Mouse (Mus musculus) hindbrain, postnatal 0 days (tissue): ENCODE measurements at regions not wholly inside any gene's neighbourhood (a gene's known extent, or its start where the extent isn't known, plus 50 kb on each side); places are given as distances from the start of the nearest gene placed in this dataset.

Experiments used
- ATAC-seq: fragments of 200-750 bp; cut with Nextera tagmentation; 2 replicates; pipeline ENCODE4 v1.8.0; 2017; ENCODE audit warnings: mild to moderate bottlenecking, moderate TSS enrichment, moderate library complexity
- DNase-seq: peaks from one replicate; pipeline ENCODE4 v3.0.0-alpha.2; 2015; ENCODE audit warnings: low spot score
- H3K27ac ChIP-seq: fragments of 300-500 bp; sonication (generic); 2 replicates; pipeline ENCODE4 v1.5.1; 2014; ENCODE audit warnings: mild to moderate bottlenecking
- H3K27me3 ChIP-seq: fragments of 300-500 bp; sonication (generic); 2 replicates; pipeline ENCODE4 v1.6.1; 2014; ENCODE audit warnings: low read length, mixed read lengths; ENCODE audit not compliant: insufficient read depth
- H3K36me3 ChIP-seq: fragments of 300-500 bp; sonication (generic); 2 replicates; pipeline ENCODE4 v1.6.1; 2014; ENCODE audit warnings: low read length, mixed read lengths; ENCODE audit not compliant: insufficient read depth
- H3K4me1 ChIP-seq: fragments of 300-500 bp; sonication (generic); 2 replicates; pipeline ENCODE4 v1.6.1; 2014; ENCODE audit warnings: antibody characterized with exemption, low read length, mixed read lengths; ENCODE audit not compliant: insufficient read depth
- H3K4me2 ChIP-seq: fragments of 300-500 bp; sonication (generic); 2 replicates; pipeline ENCODE4 v1.6.1; 2014; ENCODE audit warnings: low read depth, mild to moderate bottlenecking, low read length, moderate library complexity, mixed read lengths
- H3K4me3 ChIP-seq: fragments of 300-500 bp; sonication (generic); 2 replicates; pipeline ENCODE4 v1.5.1; 2014; ENCODE audit warnings: low read length
- H3K9ac ChIP-seq: fragments of 300-500 bp; sonication (generic); replicated peaks from 2 replicates; pipeline ENCODE4 v1.6.1; 2014; ENCODE audit warnings: mild to moderate bottlenecking, low read length, moderate library complexity, mixed read lengths
- H3K9me3 ChIP-seq: fragments of 300-500 bp; sonication (generic); 2 replicates; pipeline ENCODE4 v1.6.1; 2016; ENCODE audit warnings: low read length, mixed read lengths
- CTCF ChIP-seq: IDR thresholded peaks from 2 replicates; pipeline ENCODE4 v1.5.1; 2016; ENCODE audit warnings: antibody characterized with exemption, control low read depth, low read depth
- WGBS: fragments of 180-500 bp; shearing (Covaris S2); extraction: QIAGEN DNeasy Blood & Tissue Kit; methylation state at CpG from one replicate; pipeline ENCODE4 v1.1.7; 2014; 5-methylcytosine and 5-hydroxymethylcytosine counted together

GRCm38 (mm10) chr7:67462591-67462990, 89.9 kb upstream of the Mef2a start:
- no peaks in the 10 kb centered on the region for H3K27me3 ChIP-seq
- H3K9me3 ChIP-seq, result no peaks in the 10 kb centered on the region
- 0 out of 2 replicates have a peak, but pooled peaks have one; percentile 15 for ATAC-seq
- no peak for TF ChIP-seq CTCF
- peak overlapping the region; percentile 45 for H3K27ac ChIP-seq
- H3K4me3 ChIP-seq, result no peak overlapping the region
- no peaks in the 10 kb centered on the region for H3K36me3 ChIP-seq
- DNase-seq, result no peak
- WGBS, result 30% methylated on average over 9 of the region's 9 CpGs
- H3K4me1 ChIP-seq, result peaks cover 4% of the 10 kb centered on the region; the same call in 1 of the 2 replicates
- H3K4me2 ChIP-seq, result no peak overlapping the region
- no peak overlapping the region for H3K9ac ChIP-seq

- no peak for TF ChIP-seq CTCF
- Histone ChIP-seq H3K4me2 (no peak overlapping the region), H3K9me3 (no peaks in the 10 kb centered on the region), H3K9ac (no peak overlapping the region), H3K27me3 (no peaks in the 10 kb centered on the region), H3K4me1 (peaks cover 4% of the 10 kb centered on the region; the same call in 1 of the 2 replicates), H3K4me3 (no peak overlapping the region), H3K27ac (peak overlapping the region; percentile 45; the same call in 1 of the 2 replicates), H3K36me3 (no peaks in the 10 kb centered on the region)
- ATAC-seq (peak; percentile 51; the same call in 1 of the 2 replicates), DNase-seq (peak; percentile 39)
- WGBS, result 79% methylated on average over 11 of the region's 11 CpGs
Observed at GRCm38 (mm10) chr7:67461333-67462255, 88.9 kb upstream of the Mef2a start.

- Histone ChIP-seq H3K36me3 (no peaks in the 10 kb centered on the region), H3K4me1 (peaks cover 4% of the 10 kb centered on the region; the same call in 1 of the 2 replicates), H3K27ac (no peak overlapping the region), H3K9ac (no peak overlapping the region), H3K27me3 (no peaks in the 10 kb centered on the region), H3K4me2 (no peak overlapping the region), H3K4me3 (no peak overlapping the region), H3K9me3 (no peaks in the 10 kb centered on the region)
- TF ChIP-seq CTCF, result no peak
- 66% methylated on average over 10 of the region's 10 CpGs for WGBS
- ATAC-seq (no peak), DNase-seq (no peak)
Observed at GRCm38 (mm10) chr7:67459810-67460209, 87.2 kb upstream of the Mef2a start.

GRCm38 (mm10) chr7:67459209-67459608, 86.6 kb upstream of the Mef2a start:
- H3K36me3 ChIP-seq, result no peaks in the 10 kb centered on the region
- no peak for ATAC-seq
- H3K9ac ChIP-seq, result no peak overlapping the region
- peaks cover 4% of the 10 kb centered on the region; the same call in 1 of the 2 replicates for H3K4me1 ChIP-seq
- H3K4me3 ChIP-seq, result no peak overlapping the region
- no peak for TF ChIP-seq CTCF
- no peaks in the 10 kb centered on the region for H3K27me3 ChIP-seq
- WGBS, result 95% methylated on average over 9 of the region's 9 CpGs
- H3K27ac ChIP-seq, result no peak overlapping the region
- H3K4me2 ChIP-seq, result no peak overlapping the region
- no peaks in the 10 kb centered on the region for H3K9me3 ChIP-seq
- no peak for DNase-seq

- TF ChIP-seq CTCF, result no peak
- DNase-seq, result no peak
- H3K4me3 ChIP-seq, result no peak overlapping the region
- no peak for ATAC-seq
- H3K4me1 ChIP-seq, result peaks cover 4% of the 10 kb centered on the region; the same call in 1 of the 2 replicates
- H3K27me3 ChIP-seq, result no peaks in the 10 kb centered on the region
- H3K27ac ChIP-seq, result no peak overlapping the region
- H3K36me3 ChIP-seq, result no peaks in the 10 kb centered on the region
- H3K9me3 ChIP-seq, result no peaks in the 10 kb centered on the region
- 90% methylated on average over 4 of the region's 4 CpGs for WGBS
- H3K4me2 ChIP-seq, result no peak overlapping the region
- H3K9ac ChIP-seq, result no peak overlapping the region
Observed at GRCm38 (mm10) chr7:67458640-67459039, 86.0 kb upstream of the Mef2a start.

GRCm38 (mm10) chr7:67457898-67458297, 85.2 kb upstream of the Mef2a start:
- no peak for ATAC-seq
- no peaks in the 10 kb centered on the region for H3K36me3 ChIP-seq
- no peak overlapping the region for H3K4me3 ChIP-seq
- no peak for DNase-seq
- H3K9me3 ChIP-seq, result no peaks in the 10 kb centered on the region
- no peaks in the 10 kb centered on the region for H3K27me3 ChIP-seq
- H3K4me2 ChIP-seq, result no peak overlapping the region
- WGBS, result 89% methylated on average over 1 of the region's 1 CpGs
- TF ChIP-seq CTCF, result no peak
- H3K27ac ChIP-seq, result no peak overlapping the region
- peaks cover 4% of the 10 kb centered on the region; the same call in 1 of the 2 replicates for H3K4me1 ChIP-seq
- H3K9ac ChIP-seq, result no peak overlapping the region

GRCm38 (mm10) chr7:67456015-67456414, 83.4 kb upstream of the Mef2a start:
- no peak overlapping the region for H3K9ac ChIP-seq
- no peaks in the 10 kb centered on the region for H3K9me3 ChIP-seq
- TF ChIP-seq CTCF, result no peak
- no peak overlapping the region for H3K4me3 ChIP-seq
- no peaks in the 10 kb centered on the region for H3K4me1 ChIP-seq
- no peak for ATAC-seq
- H3K4me2 ChIP-seq, result no peak overlapping the region
- no peaks in the 10 kb centered on the region for H3K36me3 ChIP-seq
- 89% methylated on average over 4 of the region's 4 CpGs for WGBS
- DNase-seq, result no peak
- no peaks in the 10 kb centered on the region for H3K27me3 ChIP-seq
- H3K27ac ChIP-seq, result no peak overlapping the region
